Mouse (Mus musculus): ENCODE data around the gene Saxo1. TPM values are rescaled to one million over a fixed set of nuclear protein-coding genes. Genes with fewer than 3 reads are reported as not detected.
A peak's percentile ranks its signal among the peaks of the same experiment; 100 is the strongest.

The Saxo1 gene
- polyA plus RNA-seq, 1 experiment from 2014 or later = 0.15 TPM

DNA sequence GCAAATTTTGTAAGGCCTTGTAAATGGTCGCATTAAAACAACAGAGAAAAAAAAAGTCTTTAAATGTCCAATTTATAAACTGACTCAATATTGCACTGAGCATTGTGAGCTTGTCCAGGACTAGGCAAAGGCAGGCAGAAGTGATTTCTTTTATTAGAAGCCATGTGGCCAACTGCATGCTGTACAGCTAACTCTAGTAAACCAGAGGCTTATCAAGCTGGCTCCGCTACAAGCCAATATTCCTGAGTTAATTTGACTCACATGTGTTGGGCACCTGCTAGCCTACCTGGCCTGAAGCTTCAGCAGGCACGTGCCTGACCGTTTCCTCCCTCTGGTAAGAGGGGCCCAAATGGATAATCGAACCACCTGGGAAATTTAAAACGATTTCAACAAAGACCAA is 162.5 kb downstream of the Saxo1 start:
- Histone ChIP-seq H3K27me3 (no peaks in the 10 kb centered on the region), H3K9me3 (no peaks in the 10 kb centered on the region), H3K27ac (peak overlapping the region; percentile 79), H3K4me2 (no peak overlapping the region), H3K36me3 (no peaks in the 10 kb centered on the region), H3K9ac (replicated peaks) (no peak overlapping the region), H3K4me1 (replicated peaks) (peaks cover 42% of the 10 kb centered on the region), H3K4me3 (replicated peaks) (no peak overlapping the region)
- ATAC-seq (ENCODE audit: insufficient number of reproducible peaks, insufficient read depth, low FRiP score, low TSS enrichment, low read depth) = peak; percentile 90
- WGBS = 31% methylated on average over 6 of the region's 6 CpGs

Other genes starting within 250 kb of the Saxo1 start
- 66.2 and 70.8 TPM in 2 replicates for gene Rraga, start 17.3 kb upstream of the Saxo1 start, polyA plus RNA-seq (2016; fragmentation: Nextera tagmentation; extraction: Ambion mirVana)
- 24.0 and 25.5 TPM in 2 replicates for gene Haus6, start 53.7 kb upstream of the Saxo1 start, polyA plus RNA-seq (2016; fragmentation: Nextera tagmentation; extraction: Ambion mirVana)
- 79.0 and 83.0 TPM in 2 replicates for gene Plin2, start 111.7 kb upstream of the Saxo1 start, polyA plus RNA-seq (2016; fragmentation: Nextera tagmentation; extraction: Ambion mirVana)
- gene Dennd4c, start 190.2 kb upstream of the Saxo1 start, polyA plus RNA-seq (2016; fragmentation: Nextera tagmentation; extraction: Ambion mirVana) = 9.3 and 9.9 TPM in 2 replicates

Data from limb, embryonic 12.5 days (tissue).